Mouse (Mus musculus): ENCODE measurements around the gene Sept9. TPM values are rescaled to one million over a fixed set of nuclear protein-coding genes. Genes with fewer than 3 reads are reported as not detected.

Sept9 gene
- polyA plus RNA-seq, 1 experiment from 2014 or later, result 111 TPM

DNA sequence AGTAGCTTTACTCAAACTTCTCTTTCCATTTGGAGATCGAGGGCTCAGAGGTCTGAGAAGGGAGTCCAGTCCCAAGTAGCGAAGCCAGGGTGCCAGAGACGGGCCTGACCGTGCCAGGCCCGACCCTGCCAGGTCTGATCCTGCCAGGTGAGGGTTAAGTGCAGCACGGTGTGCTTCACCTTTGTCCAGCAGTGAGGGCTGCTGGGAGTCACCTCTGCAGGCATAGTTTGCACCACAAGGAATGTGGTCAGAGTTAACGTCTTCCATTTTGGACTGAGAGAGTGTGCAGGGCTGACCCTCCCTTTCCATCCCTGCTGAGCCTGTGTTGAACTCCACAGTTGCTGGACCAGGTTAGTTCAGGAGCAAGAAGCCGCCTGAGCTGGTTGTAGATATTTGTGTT, 77.5 kb downstream of the Sept9 start:
- H3K9ac ChIP-seq (ENCODE audit: low read depth, low read length), result no peak overlapping the region
- DNase-seq (ENCODE audit: low spot score) (no peak), ATAC-seq (replicated peaks; ENCODE audit: low FRiP score) (no peak)
- WGBS, result 68% methylated on average over 8 of the region's 8 CpGs
- H3K4me1 ChIP-seq (replicated peaks; ENCODE audit: control insufficient read depth, insufficient read depth, low read length), result peaks cover 70% of the 10 kb centered on the region
- H3K27me3 ChIP-seq (replicated peaks; ENCODE audit: control insufficient read depth, insufficient read depth, low read length), result no peaks in the 10 kb centered on the region
- H3K4me3 ChIP-seq (ENCODE audit: low read depth, low read length), result no peak overlapping the region
- no peak overlapping the region for H3K4me2 ChIP-seq
- H3K9me3 ChIP-seq (ENCODE audit: control insufficient read depth, low read length), result no peaks in the 10 kb centered on the region
- no peaks in the 10 kb centered on the region for H3K36me3 ChIP-seq (ENCODE audit: control insufficient read depth, insufficient read depth, low read length)
- no peak overlapping the region for H3K27ac ChIP-seq (ENCODE audit: low read depth, low read length)

DNA sequence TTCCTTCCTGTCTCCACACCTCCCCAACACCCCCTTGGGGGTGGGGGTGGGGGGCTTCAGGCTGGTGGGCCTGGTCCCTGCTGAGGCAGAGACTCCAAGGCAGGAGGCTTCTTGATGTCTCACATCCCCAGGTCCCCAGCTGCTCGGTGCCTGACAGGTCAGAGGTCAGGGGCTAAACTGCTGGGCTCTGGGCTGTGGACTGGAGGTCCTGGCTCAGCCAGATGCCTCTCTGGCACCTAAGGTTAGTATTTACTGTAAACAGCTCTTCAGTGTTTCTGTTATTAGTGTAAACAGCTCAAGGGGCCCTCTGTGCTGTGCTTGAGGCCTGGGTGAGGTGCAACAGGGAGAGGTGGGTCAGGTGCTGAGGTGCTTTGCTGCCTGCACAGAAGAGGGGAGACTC, 78.7 kb downstream of the Sept9 start:
- no peaks in the 10 kb centered on the region for H3K27me3 ChIP-seq (replicated peaks; ENCODE audit: control insufficient read depth, insufficient read depth, low read length)
- H3K9ac ChIP-seq (ENCODE audit: low read depth, low read length), result no peak overlapping the region
- H3K4me1 ChIP-seq (replicated peaks; ENCODE audit: control insufficient read depth, insufficient read depth, low read length), result peaks cover 81% of the 10 kb centered on the region
- H3K9me3 ChIP-seq (ENCODE audit: control insufficient read depth, low read length), result no peaks in the 10 kb centered on the region
- no peak for ATAC-seq (replicated peaks; ENCODE audit: low FRiP score)
- H3K36me3 ChIP-seq (ENCODE audit: control insufficient read depth, insufficient read depth, low read length), result no peaks in the 10 kb centered on the region
- DNase-seq (ENCODE audit: low spot score), result no peak
- H3K27ac ChIP-seq (ENCODE audit: low read depth, low read length), result no peak overlapping the region
- 43% methylated on average over 1 of the region's 1 CpGs for WGBS
- H3K4me3 ChIP-seq (ENCODE audit: low read depth, low read length), result no peak overlapping the region
- no peak overlapping the region for H3K4me2 ChIP-seq

DNA sequence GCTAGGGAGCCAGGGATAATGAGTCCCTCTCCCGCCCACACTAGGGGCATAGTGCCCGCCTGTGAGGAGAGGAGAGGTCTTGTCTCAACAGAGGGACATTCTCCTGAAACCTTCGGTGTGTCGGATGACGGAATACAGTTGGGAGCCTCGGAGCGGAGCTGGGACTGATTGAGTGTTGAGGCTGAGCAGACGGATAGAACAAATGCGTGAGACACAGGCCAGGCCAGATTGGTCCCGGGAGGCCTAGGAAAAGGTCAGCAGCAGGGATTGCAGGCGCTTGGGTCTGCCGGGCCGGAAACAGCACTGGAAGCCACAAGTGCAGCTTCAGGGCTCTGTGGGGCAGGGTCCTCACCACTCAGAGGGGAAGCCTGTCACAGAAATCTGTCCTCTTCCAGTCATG, 79.1 kb downstream of the Sept9 start:
- Histone ChIP-seq H3K9me3 (ENCODE audit: control insufficient read depth, low read length) (no peaks in the 10 kb centered on the region), H3K9ac (ENCODE audit: low read depth, low read length) (no peak overlapping the region), H3K4me2 (no peak overlapping the region), H3K27me3 (replicated peaks; ENCODE audit: control insufficient read depth, insufficient read depth, low read length) (no peaks in the 10 kb centered on the region), H3K4me3 (ENCODE audit: low read depth, low read length) (no peak overlapping the region), H3K36me3 (ENCODE audit: control insufficient read depth, insufficient read depth, low read length) (no peaks in the 10 kb centered on the region), H3K4me1 (replicated peaks; ENCODE audit: control insufficient read depth, insufficient read depth, low read length) (peaks cover 83% of the 10 kb centered on the region), H3K27ac (ENCODE audit: low read depth, low read length) (no peak overlapping the region)
- WGBS, result 55% methylated on average over 13 of the region's 13 CpGs
- no peak for DNase-seq (ENCODE audit: low spot score)
- no peak for ATAC-seq (replicated peaks; ENCODE audit: low FRiP score)

DNA sequence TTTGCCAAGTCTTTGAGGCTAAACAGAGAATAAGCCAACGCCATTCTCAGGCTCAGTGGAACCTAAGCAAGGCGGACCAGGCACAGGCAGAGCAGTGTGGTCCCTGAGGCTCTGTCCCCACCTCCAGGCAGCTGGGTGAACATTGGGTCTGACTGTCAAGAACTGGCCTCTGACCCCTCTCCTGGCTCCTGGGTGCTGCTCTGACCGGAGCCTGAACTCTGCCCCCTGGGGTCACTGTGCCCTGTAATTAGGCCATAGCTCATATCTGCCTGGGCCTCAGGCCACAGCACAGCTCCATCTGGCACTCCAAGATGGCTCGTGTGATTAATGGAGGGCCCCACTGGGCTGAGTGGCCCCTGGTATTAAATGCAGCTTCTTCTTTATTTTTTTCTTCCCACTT, 80.5 kb downstream of the Sept9 start:
- 63% methylated on average over 4 of the region's 4 CpGs for WGBS
- Histone ChIP-seq H3K4me3 (ENCODE audit: low read depth, low read length) (no peak overlapping the region), H3K4me1 (replicated peaks; ENCODE audit: control insufficient read depth, insufficient read depth, low read length) (peaks cover 81% of the 10 kb centered on the region), H3K4me2 (no peak overlapping the region), H3K9me3 (ENCODE audit: control insufficient read depth, low read length) (no peaks in the 10 kb centered on the region), H3K36me3 (ENCODE audit: control insufficient read depth, insufficient read depth, low read length) (no peaks in the 10 kb centered on the region), H3K9ac (ENCODE audit: low read depth, low read length) (no peak overlapping the region), H3K27me3 (replicated peaks; ENCODE audit: control insufficient read depth, insufficient read depth, low read length) (no peaks in the 10 kb centered on the region), H3K27ac (ENCODE audit: low read depth, low read length) (no peak overlapping the region)
- peak; percentile 69 for ATAC-seq (replicated peaks; ENCODE audit: low FRiP score)
- DNase-seq (ENCODE audit: low spot score), result no peak

DNA sequence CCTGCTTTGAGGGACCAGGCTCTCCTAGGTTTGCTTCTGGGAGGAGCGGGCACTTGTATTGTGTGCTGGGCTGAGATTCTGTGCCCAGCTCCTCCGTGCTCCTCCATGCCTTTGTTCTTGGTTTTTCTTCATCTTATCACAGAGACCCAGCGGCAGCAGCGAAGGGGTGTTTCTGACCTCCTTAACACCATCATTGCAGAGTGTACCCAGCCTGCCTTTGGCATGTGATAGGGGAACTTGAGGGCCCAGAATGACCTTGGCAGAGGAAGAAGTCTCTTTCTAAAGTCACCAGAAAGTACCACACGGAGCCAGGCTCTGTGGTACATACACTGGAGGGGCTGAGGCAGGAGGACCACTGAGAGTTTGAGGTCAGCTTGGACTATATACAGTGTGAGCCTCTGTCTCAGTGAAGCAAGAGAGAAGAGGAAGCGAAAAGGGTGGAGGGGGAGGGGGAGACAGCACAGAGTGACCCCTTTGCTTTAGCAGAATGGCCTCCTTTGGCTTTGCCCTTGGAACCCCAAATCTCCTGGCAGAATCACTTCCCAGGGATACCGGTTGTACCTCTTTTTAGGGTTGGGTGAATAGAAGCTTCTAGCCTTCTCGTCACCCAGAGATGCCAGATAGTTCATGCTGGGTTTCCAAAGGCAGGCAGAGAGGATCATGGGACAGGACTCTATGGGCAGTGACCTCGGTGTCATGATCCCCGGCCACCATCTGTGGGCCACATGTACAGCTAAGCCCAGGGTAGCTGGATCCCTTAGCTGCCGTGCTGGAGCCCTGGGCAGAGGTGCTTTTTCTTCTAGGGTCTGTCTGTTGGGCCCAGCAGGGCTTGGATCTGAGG, 83.8 kb downstream of the Sept9 start:
- H3K27me3 ChIP-seq (replicated peaks; ENCODE audit: control insufficient read depth, insufficient read depth, low read length), result no peaks in the 10 kb centered on the region
- DNase-seq (ENCODE audit: low spot score), result no peak
- H3K9me3 ChIP-seq (ENCODE audit: control insufficient read depth, low read length), result no peaks in the 10 kb centered on the region
- H3K4me3 ChIP-seq (ENCODE audit: low read depth, low read length), result no peak overlapping the region
- H3K27ac ChIP-seq (ENCODE audit: low read depth, low read length), result 0 out of 2 replicates have a peak overlapping the region, but pooled peaks have one; percentile 19
- H3K4me2 ChIP-seq, result no peak overlapping the region
- no peak overlapping the region for H3K9ac ChIP-seq (ENCODE audit: low read depth, low read length)
- 58% methylated on average over 11 of the region's 11 CpGs for WGBS
- ATAC-seq (replicated peaks; ENCODE audit: low FRiP score), result no peak
- H3K4me1 ChIP-seq (replicated peaks; ENCODE audit: control insufficient read depth, insufficient read depth, low read length), result peaks cover 56% of the 10 kb centered on the region
- H3K36me3 ChIP-seq (ENCODE audit: control insufficient read depth, insufficient read depth, low read length), result no peaks in the 10 kb centered on the region

DNA sequence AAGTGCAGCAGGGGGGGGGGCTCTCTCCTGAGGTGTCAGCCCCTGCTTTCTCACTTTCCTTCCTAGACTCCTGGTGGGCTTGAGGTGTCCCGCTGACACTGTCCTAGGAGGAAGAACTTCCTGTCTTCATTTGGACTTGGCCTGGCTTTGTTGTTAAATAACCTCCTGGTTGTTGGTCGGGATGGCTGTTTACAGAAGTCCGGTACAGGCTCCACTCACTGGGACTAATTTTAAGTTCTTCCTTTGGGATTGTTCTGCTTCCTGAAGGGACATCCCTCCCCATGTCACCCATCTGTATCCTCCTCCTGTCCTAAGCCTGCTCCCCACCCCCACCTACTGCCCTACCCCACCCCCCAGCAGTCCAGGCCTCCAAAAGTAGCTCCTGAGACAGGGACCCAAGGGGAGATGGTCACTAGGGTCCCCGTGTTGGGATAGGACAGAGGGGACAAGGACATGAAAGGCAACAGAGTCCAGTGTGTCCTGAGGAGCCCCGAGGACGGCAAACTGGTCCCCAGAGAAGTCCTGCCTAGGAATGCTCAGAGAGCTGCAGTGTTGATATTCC, 84.5 kb downstream of the Sept9 start:
- Histone ChIP-seq H3K4me2 (no peak overlapping the region), H3K36me3 (ENCODE audit: control insufficient read depth, insufficient read depth, low read length) (no peaks in the 10 kb centered on the region), H3K4me1 (replicated peaks; ENCODE audit: control insufficient read depth, insufficient read depth, low read length) (peaks cover 49% of the 10 kb centered on the region), H3K4me3 (ENCODE audit: low read depth, low read length) (no peak overlapping the region), H3K9me3 (ENCODE audit: control insufficient read depth, low read length) (no peaks in the 10 kb centered on the region), H3K27me3 (replicated peaks; ENCODE audit: control insufficient read depth, insufficient read depth, low read length) (no peaks in the 10 kb centered on the region), H3K27ac (ENCODE audit: low read depth, low read length) (0 out of 2 replicates have a peak overlapping the region, but pooled peaks have one; percentile 19), H3K9ac (ENCODE audit: low read depth, low read length) (no peak overlapping the region)
- DNase-seq (ENCODE audit: low spot score), result no peak
- WGBS, result 68% methylated on average over 6 of the region's 6 CpGs
- no peak for ATAC-seq (replicated peaks; ENCODE audit: low FRiP score)

DNA sequence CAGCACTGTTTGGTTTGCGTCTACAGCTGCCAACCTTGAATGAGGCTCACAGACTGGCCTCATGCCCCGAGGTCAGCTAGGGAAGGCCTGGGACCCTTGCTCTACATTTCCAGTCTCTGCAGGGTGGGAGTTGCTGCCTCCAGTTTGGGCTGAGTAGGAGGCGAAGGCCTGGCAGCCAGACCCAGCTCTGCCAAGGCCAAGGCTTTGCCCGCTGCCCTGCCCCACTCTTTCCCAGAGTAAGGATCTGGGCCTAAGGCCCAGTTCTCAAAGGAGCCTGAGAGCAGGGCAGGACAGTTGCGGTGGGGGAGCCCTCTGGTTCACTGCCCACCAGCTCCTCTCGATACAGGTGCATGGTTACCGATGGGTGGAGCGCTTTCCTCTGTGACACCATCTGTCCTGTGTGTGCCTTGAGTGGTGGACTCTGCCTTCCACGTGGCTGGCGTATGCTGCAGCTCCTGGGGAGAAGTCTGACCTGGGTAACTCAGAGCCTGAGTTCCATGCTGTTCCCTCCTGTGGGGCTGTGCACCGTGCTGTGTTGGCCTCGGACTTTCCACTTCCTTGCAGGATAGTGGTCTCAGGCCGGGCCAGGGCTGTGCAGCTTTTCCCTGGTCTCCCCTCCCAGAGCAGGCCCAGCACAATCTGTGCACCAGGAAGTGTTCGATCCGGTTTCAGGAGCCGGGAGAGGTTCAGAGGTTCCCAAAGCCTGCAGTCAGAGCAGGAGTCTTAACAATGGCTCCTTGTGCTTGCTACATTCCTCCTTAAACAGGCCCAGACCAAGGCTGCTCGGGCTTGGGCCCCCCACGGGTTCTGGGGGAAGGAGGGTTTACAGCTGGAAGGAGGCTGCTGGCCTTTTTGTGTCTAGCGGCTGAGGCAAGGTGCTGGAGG, 85.5 kb downstream of the Sept9 start:
- 70% methylated on average over 19 of the region's 19 CpGs for WGBS
- DNase-seq (ENCODE audit: low spot score) (no peak), ATAC-seq (replicated peaks; ENCODE audit: low FRiP score) (no peak)
- Histone ChIP-seq H3K27ac (ENCODE audit: low read depth, low read length) (no peak overlapping the region), H3K4me1 (replicated peaks; ENCODE audit: control insufficient read depth, insufficient read depth, low read length) (peaks cover 40% of the 10 kb centered on the region), H3K9ac (ENCODE audit: low read depth, low read length) (no peak overlapping the region), H3K36me3 (ENCODE audit: control insufficient read depth, insufficient read depth, low read length) (no peaks in the 10 kb centered on the region), H3K4me3 (ENCODE audit: low read depth, low read length) (no peak overlapping the region), H3K27me3 (replicated peaks; ENCODE audit: control insufficient read depth, insufficient read depth, low read length) (no peaks in the 10 kb centered on the region), H3K9me3 (ENCODE audit: control insufficient read depth, low read length) (no peaks in the 10 kb centered on the region), H3K4me2 (no peak overlapping the region)

DNA sequence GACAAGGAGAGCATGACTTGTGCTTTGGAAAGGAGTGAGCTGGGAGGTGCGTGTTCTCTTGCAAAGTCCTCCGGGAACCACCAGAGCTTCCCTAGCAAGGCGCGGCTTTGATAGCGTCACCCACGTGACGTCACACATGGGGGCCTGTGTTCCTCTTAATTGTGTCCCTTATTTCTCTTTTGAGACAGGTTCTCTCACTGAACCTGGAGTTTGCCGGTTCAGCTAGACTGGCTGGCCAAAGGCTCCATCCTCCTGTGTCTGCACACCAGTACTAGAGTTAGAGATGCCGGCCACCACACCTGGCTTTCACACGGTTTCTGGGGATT, 86.1 kb downstream of the Sept9 start:
- Histone ChIP-seq H3K9ac (ENCODE audit: low read depth, low read length) (no peak overlapping the region), H3K27ac (ENCODE audit: low read depth, low read length) (no peak overlapping the region), H3K4me1 (replicated peaks; ENCODE audit: control insufficient read depth, insufficient read depth, low read length) (peaks cover 34% of the 10 kb centered on the region), H3K9me3 (ENCODE audit: control insufficient read depth, low read length) (no peaks in the 10 kb centered on the region), H3K4me3 (ENCODE audit: low read depth, low read length) (no peak overlapping the region), H3K4me2 (no peak overlapping the region), H3K36me3 (ENCODE audit: control insufficient read depth, insufficient read depth, low read length) (peaks cover 1% of the 10 kb centered on the region; the same call in 1 of the 2 replicates), H3K27me3 (replicated peaks; ENCODE audit: control insufficient read depth, insufficient read depth, low read length) (no peaks in the 10 kb centered on the region)
- DNase-seq (ENCODE audit: low spot score), result no peak
- no peak for ATAC-seq (replicated peaks; ENCODE audit: low FRiP score)
- WGBS, result 84% methylated on average over 10 of the region's 10 CpGs
